Mouse (Mus musculus) brain, adult 2 months (tissue): ENCODE results near the gene Antxr2.

Experiments used
- DNase-seq: peaks from one replicate; pipeline ENCODE4 v3.0.0; 2011; ENCODE audit warnings: low read depth, low spot score

The Antxr2 gene

DNA sequence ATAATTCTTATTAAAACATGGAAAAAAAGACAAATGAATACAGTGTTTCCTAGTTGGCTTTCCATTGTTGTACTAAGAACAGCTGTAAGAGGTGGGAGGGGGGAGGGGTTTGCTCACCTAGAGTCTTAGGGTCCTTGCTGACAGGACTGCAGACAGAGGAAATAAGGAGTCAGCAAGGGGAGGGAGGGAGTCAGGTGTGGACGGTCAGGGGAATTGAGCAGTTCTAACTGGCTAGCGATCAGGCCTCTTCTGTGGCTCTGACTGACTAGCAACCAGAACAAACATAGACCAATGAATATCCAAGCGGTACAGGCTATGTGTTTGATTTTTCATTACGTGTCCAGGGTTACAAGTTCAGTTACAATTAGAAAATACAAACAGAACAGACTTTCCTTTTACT is 35.0 kb downstream of the Antxr2 start:
- no peak for DNase-seq

DNA sequence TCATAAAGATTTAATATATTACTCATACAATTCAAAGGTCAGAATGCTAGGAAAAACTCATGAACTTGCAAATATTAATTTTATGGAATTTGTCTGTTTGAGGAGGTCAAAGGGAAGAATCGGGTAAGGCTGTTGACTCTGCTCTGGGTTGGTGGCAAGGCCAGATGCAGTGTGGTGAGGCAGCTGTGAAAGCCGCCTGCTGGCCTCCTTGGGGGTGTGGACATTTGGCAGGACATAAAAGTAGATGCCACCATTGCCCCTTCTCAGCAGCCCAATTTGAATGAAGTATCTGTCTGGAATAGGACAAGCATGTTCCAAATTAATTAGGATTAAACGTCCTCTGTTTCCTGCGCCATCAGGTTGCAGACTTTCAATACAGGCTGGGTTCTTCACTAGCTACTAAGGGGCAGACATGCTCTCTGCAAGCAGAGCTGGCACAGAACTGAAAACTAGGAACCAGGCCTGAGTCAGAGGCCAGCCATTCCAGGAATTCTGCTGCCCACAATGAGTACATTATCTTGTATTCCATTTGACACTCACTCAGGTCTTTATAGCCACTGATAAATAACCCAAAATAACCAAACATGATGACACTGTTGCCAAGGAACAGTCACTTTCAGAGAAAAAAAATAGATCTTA is 44.1 kb downstream of the Antxr2 start:
- DNase-seq = no peak

DNA sequence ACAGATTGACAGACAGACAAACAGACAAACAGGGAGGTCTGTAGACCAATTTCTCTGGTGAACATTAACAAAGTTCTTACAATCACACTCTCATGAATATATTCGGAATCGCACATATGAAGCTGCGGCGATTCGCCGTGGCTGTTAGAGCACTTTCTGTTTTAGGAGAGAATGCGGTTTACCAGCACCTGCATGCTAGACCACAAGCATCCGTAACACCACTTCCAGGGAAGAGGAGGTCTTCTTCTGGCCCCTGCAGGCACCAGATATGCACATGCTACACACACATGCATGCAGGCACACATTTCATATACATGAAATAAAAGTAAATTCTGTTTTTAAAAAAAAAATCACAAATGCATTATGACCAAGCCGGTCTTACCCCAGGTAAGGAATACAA is 47.5 kb downstream of the Antxr2 start:
- DNase-seq = no peak

DNA sequence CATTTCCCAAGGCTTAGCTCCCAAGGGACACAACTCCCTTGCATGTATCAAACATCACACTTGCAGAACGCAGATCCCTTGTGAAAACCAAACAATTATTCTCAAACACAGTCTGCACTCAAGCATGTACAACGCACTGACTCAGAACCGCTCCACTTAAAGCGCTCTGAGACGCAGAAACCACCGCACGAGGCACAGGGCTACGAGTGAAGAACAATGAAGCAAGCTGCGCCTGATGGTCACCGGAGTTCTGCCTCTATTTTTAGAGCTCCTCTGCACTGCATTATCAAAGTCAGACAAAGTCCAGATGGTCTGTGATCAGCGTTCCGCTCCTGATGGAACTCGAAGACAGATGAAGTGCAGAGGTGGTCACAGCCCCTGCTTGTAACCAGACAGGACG is 50.4 kb downstream of the Antxr2 start:
- peak; percentile 31 for DNase-seq

- DNase-seq = no peak
Measured at GRCm38 (mm10) chr5:97973293-97973692, 57.5 kb downstream of the Antxr2 start.

DNA sequence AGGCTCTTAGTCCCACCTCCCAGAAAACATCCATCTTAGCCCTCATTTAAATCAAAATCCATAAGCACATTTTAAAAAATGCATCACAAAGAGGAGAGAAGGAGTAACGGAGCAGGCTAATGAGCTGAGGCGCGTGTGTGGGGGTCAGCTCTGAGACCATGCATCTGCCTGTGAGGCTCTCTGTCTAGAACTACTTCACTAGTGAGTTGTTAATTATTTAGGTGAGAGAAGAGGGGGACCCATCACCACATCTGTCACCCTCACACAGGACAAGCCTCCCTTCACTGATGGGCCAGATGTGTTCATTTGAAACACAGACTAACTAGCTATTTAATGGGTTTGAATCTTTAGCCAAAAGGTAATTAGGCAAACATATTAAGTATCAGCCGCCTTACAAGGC is 58.8 kb downstream of the Antxr2 start:
- DNase-seq = no peak

- DNase-seq = no peak
Measured at GRCm38 (mm10) chr5:97971236-97971635, 59.6 kb downstream of the Antxr2 start.

DNA sequence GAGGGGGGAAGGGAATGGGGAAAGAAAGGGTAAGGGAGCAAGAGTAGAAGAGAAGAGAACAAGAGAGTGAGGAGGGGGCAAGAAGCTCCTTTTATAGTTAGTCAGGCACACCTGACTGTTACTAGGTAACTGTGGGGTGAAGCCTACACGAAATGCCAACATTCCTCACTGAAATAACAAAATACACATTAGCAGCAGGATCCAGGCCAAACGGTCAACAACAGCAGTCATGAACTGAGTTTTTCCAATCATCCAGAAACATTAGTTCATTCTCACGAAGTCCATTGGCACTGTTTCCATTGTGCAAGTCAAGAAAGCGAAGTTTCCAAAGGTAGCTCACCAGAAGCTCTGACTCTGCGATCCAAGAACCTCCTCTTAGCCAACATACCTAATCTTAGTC is 63.8 kb downstream of the Antxr2 start:
- no peak for DNase-seq

DNA sequence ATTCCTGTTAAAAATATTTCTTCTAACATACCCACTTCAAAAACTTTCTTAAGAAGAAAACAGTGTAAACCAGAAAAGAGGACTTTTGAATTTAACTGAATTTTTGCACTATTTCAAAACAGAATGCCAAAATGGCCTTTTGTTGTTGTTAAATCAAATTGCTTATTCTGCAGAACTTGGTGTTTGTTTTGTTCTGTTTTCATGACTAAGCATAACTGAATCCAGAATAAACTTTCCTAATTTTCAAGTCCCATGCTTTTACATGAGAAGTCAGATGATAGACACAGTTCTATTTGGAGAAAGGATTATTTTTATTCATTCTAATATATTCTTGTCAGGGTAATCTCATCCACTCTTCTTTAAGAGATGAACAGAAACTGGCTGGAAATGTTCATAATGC is 64.7 kb downstream of the Antxr2 start:
- no peak for DNase-seq

DNA sequence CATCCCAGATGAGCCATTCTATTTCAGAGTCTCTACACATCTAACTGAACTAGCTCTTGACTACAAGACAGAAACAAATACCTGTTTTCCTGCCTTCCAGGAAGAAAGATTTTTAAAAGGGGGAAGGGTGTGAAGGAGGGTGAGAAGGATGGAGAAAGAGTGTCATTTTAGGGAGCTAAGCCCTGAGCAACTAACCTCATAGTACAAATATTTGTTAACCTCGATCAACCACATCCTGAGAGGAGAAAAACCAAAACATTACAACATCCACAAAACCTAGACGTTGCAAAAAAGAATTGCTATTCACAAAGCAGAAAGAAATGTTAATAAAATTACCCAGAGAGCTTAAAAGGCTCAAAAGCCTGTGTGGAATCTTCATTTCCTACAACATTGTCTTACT is 66.4 kb downstream of the Antxr2 start:
- DNase-seq = no peak

DNA sequence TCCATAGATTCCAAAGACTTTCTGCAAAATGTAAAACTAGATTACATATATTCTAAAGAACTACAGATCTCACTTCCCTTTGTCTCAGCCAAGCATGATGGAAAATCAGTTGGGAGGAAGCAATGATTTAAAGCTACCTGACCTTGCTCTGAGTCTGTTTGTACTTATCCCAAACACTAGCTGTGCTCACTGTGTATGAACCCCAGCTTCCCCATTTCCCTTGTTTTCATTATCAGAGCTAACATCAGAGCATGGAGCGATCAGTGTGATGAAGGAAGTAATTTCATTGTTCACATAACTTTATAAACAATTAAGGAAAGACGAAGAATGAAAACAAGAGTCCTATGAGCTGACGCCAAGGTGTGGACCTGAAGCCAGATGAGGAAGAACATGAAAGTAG is 68.3 kb downstream of the Antxr2 start:
- DNase-seq = no peak

GRCm38 (mm10) chr5:97961786-97962185 is 69.1 kb downstream of the Antxr2 start:
- no peak for DNase-seq

DNA sequence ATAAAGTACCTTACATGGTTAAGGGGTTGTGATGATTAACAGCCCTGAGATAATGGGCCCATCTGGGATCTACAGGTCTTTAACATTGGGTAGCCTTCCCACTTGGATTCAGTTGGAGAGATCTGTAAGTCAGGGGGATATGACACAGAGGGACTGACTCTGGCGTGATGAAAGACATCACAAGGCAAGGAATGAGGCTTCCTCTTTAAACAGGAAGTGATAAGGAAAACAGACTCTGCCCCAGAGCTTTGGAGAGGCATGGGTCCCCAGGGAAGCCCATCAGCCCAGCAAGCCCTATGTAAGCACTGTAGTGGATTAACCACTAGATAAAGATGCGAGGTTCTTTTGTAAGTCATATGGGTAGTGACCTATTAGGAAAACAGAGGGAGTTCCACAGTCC is 71.2 kb downstream of the Antxr2 start:
- DNase-seq = no peak

DNA sequence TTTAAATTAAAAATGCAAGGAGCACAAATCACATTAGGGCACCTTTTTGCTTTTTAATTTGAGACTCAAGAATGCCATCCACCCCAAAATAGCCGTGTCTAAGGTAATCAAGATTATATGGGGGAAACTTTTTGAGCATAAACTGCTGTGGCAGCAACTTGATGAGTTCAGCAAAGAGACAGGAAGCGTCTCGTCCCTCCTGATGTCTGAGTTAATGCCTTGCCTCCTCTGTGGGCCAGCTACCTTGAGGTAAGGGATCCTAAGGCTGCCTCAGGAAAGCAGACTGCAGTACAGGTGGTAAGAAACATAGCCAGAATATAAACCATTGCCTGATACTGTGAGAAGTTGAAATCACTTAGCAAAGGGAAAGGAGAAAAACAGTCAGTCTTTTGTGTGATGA is 71.8 kb downstream of the Antxr2 start:
- DNase-seq = no peak

DNA sequence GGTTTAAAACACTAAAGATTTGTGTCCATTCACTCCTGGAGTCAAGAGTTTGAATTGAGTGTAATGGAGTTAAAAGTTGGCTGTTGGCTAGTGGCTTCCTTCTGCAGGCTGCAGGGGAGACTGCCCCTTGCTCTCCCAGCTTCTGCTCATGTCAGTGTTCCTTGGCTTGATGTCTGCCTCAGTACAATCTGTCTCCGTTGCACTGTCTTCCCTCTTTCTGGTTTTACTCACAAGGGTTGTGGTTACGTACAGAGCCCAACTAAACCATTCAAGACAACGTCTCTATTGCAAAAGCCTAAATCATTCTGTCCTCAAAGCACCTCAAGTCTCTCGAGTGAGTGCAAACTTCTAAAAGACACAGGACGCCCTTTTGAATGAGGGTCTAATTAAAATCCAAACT is 73.3 kb downstream of the Antxr2 start:
- DNase-seq = no peak

- DNase-seq = no peak
Measured at GRCm38 (mm10) chr5:97954193-97954772, 76.6 kb downstream of the Antxr2 start.

DNA sequence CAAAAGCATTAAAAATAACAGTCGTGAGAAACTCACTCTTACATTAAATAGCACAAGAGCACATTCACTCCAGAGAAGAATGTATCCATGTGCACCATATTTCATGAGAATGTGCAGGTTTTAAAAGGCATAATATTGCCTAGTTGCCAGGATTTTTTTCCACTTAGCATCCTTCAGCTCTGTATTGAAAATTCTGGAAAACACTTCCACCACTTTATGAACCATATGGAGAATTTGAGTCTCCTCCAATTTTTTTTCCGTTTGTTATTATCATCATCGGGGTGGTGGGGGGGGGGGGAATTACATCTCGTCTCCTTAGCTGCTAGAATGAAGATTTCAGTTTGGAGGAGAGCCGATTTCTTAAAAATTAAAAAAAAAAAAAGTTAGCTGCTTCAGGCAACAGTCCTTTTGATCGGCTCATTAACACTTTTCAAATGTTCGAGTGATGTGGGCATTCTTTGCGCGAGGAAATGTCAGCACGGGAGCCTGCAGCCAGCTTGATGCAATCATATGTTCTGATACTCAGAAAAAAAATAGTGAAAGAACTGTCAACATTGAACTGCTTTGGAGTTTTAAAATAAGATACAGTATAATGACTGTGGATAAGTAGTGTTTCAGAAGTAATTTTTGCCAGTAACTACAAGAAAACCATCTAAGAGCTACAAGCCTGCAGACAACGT is 77.5 kb downstream of the Antxr2 start:
- DNase-seq = peak; percentile 46

DNA sequence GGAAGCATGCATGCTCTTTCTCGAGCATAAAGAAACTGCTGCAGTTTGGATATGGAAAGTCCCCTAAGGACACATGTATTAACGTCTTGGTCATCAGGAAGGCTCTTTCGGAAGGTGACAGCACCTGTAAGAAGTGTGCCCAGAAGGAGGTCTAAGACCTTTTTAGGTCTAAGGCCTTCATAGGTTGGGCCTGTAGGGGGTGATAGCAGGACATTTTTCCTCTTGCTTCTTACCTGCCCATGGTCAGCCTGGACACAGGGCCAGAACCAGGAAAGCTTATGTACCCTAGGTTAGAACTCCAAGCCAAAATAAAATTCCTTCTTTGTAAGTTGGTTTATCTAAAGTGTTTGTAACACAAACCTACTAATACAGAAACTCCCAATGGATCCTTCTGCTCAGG is 83.6 kb downstream of the Antxr2 start:
- DNase-seq = no peak

DNA sequence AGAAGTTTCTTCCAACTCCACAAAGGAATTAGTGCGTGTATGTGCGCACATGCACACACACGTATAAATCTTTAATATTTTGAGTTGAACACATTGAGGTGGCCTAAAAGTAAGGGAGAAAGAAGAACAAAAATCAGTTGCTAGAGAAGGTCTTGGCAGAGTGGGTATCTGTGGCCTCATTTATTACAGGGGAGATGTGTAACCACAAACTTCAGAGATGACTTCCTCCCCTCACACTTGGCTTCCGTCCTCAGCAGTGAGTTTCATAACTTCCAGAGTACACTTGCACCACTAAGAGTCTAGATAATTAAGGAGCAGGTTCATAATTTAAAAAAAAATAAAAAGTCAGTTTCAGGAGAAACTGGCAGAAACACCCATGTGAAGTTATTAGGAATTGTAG is 84.6 kb downstream of the Antxr2 start:
- no peak for DNase-seq

- DNase-seq = peak; percentile 59
Measured at GRCm38 (mm10) chr5:97935140-97936129, 95.4 kb downstream of the Antxr2 start.

DNA sequence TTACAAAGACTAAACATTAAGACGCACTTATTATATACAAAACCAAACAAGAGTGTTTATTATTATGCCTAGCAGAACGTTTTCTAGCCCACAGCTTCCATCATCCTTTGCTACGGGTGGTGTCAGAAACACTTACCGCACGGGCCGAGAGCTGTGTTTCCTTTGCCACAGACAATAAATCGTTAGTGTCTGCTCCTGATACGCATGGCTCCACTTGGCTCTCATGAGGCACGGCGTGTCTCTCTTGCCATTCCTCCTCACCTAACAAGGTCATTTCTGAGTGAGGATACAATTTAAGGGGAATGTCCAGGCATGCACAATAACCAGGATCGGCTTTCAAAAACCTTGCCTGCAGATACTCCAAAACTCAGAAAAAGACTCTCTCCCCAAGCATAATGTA is 113.2 kb downstream of the Antxr2 start:
- no peak for DNase-seq

DNA sequence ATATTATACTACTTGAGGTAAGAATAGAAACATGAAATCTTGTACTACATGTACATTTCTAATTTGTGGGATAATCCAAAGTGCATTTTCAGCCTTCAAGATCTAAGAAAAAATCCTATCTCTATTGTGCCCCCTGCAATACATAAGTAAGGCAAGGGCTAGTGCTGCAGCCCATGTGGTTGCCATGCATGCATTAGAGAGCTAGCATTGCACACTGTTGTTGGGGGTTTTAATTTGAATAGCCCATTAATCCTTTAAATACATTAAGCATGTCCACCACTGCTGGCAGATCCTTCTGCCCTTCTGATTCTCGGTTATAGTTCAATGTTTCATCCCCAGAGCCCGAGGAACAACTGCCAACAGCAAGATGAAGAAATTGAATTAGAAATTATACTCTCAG is 116.0 kb downstream of the Antxr2 start:
- no peak for DNase-seq
